Mouse (Mus musculus) small intestine, adult 2 months (tissue): ENCODE data around the gene Echdc1. TPM values are rescaled to one million over a fixed set of nuclear protein-coding genes. Genes with fewer than 3 reads are reported as not detected.
"Not testable (repeated sequence)": the region's sequence is repeated elsewhere in the genome, so short reads cannot be mapped to it uniquely, and the experiment has no call there.

Source experiments
- H3K27ac ChIP-seq: fragments of 200-500 bp; 2 replicates; pipeline ENCODE4 v1.5.1; 2012; ENCODE audit warnings: low read depth, low read length, control low read depth, inconsistent platforms; ENCODE audit not compliant: insufficient read depth
- H3K27me3 ChIP-seq: fragments of 200-500 bp; 2 replicates; pipeline ENCODE4 v1.6.1; 2012; ENCODE audit warnings: mild to moderate bottlenecking, moderate library complexity, low read length, inconsistent platforms; ENCODE audit not compliant: control insufficient read depth, insufficient read depth
- H3K36me3 ChIP-seq: fragments of 200-500 bp; 2 replicates; pipeline ENCODE4 v1.6.1; 2012; ENCODE audit warnings: mild to moderate bottlenecking, low read length, control low read depth, inconsistent platforms; ENCODE audit not compliant: control insufficient read depth, insufficient read depth
- H3K4me1 ChIP-seq: fragments of 200-500 bp; 2 replicates; pipeline ENCODE4 v1.6.1; 2012; ENCODE audit warnings: low read length, inconsistent platforms, mixed read lengths; ENCODE audit not compliant: control insufficient read depth, insufficient read depth, insufficient read length
- H3K4me3 ChIP-seq: fragments of 200-500 bp; 2 replicates; pipeline ENCODE4 v1.5.1; 2012; ENCODE audit warnings: low read depth, mild to moderate bottlenecking, control low read depth, inconsistent platforms, low read length, moderate library complexity
- CTCF ChIP-seq: fragments of 200-500 bp; IDR thresholded peaks from 2 replicates; pipeline ENCODE4 v1.5.1; 2012; ENCODE audit warnings: low read depth, mild to moderate bottlenecking, control low read depth, inconsistent platforms, low read length, moderate library complexity, mixed read lengths; ENCODE audit not compliant: insufficient replicate concordance, insufficient read length; ENCODE audit errors: extremely low read depth
- POLR2A ChIP-seq: fragments of 200-500 bp; IDR thresholded peaks from 2 replicates; pipeline ENCODE4 v1.6.1; 2012; ENCODE audit warnings: low read depth, mild to moderate bottlenecking, control low read depth, inconsistent platforms, low read length, moderate library complexity
- whole genome bisulfite sequencing: fragments of 180-500 bp; shearing (Covaris S2); methylation state at CpG from one replicate; pipeline ENCODE4 v1.1.7; 2018; 5-methylcytosine and 5-hydroxymethylcytosine counted together
- polyA plus RNA-seq: library from polyadenylated mRNA; depleted of rRNA; stranded (reverse); fragments of >200 nt; gene quantifications from 2 replicates; pipeline ENCODE4 v1.2.3, GENCODE M21; 2012; rRNA removed

Gene Echdc1
- polyA plus RNA-seq, 1 experiment, result 0.80 TPM

GRCm38 (mm10) chr10:29361464-29362196 lies 48.7 kb downstream of the Echdc1 start:
- Histone ChIP-seq H3K4me1 (peaks cover 4% of the 10 kb centered on the region; the same call in 1 of the 2 replicates), H3K4me3 (peak overlapping the region; percentile 93), H3K27me3 (no peaks in the 10 kb centered on the region), H3K36me3 (0 out of 2 replicates have a peak, but pooled peaks cover under 1% of the 10 kb centered on the region), H3K27ac (peak overlapping the region; percentile 93)
- TF ChIP-seq POLR2A (peak; percentile 88; the same call in 1 of the 2 replicates), CTCF (no peak)
- under 1% methylated on average over 95 of the region's 100 CpGs for WGBS

- H3K36me3 ChIP-seq, result no peaks in the 10 kb centered on the region
- H3K27ac ChIP-seq, result peak within 1 kb of the TSS; percentile 93
- H3K27me3 ChIP-seq, result no peaks in the 10 kb centered on the region
- 2% methylated on average over 15 of the region's 15 CpGs for WGBS
- H3K4me3 ChIP-seq, result peak within 1 kb of the TSS; percentile 93
- peaks cover 2% of the 10 kb centered on the region; the same call in 1 of the 2 replicates for H3K4me1 ChIP-seq
- no peak for TF ChIP-seq POLR2A
- TF ChIP-seq CTCF, result no peak
Measured at GRCm38 (mm10) chr10:29362197-29362900, 49.4 kb downstream of the Echdc1 start, which contains the start of gene Rnf146. Gene Rnf146, minus strand, starts transcription at chr10:29362442.

GRCm38 (mm10) chr10:29374065-29374464 lies 61.1 kb downstream of the Echdc1 start:
- WGBS, result 84% methylated on average over 5 of the region's 5 CpGs
- no peak for TF ChIP-seq POLR2A
- no peak for TF ChIP-seq CTCF
- no peaks in the 10 kb centered on the region for H3K4me1 ChIP-seq
- H3K27me3 ChIP-seq, result no peaks in the 10 kb centered on the region
- H3K36me3 ChIP-seq, result no peaks in the 10 kb centered on the region
- no peak overlapping the region for H3K27ac ChIP-seq
- H3K4me3 ChIP-seq, result no peak overlapping the region

- Histone ChIP-seq H3K4me1 (no peaks in the 10 kb centered on the region), H3K27ac (no peak overlapping the region), H3K27me3 (no peaks in the 10 kb centered on the region; the same call in 1 of the 2 replicates), H3K4me3 (no peak overlapping the region), H3K36me3 (no peaks in the 10 kb centered on the region)
- 58% methylated on average over 2 of the region's 2 CpGs for WGBS
- TF ChIP-seq CTCF (no peak), POLR2A (no peak)
Measured at GRCm38 (mm10) chr10:29381558-29381957, 68.6 kb downstream of the Echdc1 start.

- 68% methylated on average over 2 of the region's 2 CpGs for WGBS
- H3K36me3 ChIP-seq, H3K27ac ChIP-seq, H3K4me3 ChIP-seq, H3K27me3 ChIP-seq, H3K4me1 ChIP-seq: not testable (repeated sequence)
Measured at GRCm38 (mm10) chr10:29394890-29395289, 81.9 kb downstream of the Echdc1 start.

Other genes with a start within 250 kb of the Echdc1 start
- 0.13 and 0.37 TPM in 2 replicates for gene Soga3, start 169.3 kb upstream of the Echdc1 start, polyA plus RNA-seq
- gene Gm49353, start 114.2 kb upstream of the Echdc1 start, polyA plus RNA-seq, result not detected in 2 replicates
- 0.01 TPM in 1 of 2 replicates, not detected in the other for gene 9330159F19Rik, start 101.6 kb upstream of the Echdc1 start, polyA plus RNA-seq
- gene Rnf146, start 49.3 kb downstream of the Echdc1 start, polyA plus RNA-seq, result 4.3 and 9.1 TPM in 2 replicates
- gene Rspo3, start 222.7 kb downstream of the Echdc1 start, polyA plus RNA-seq, result 1.4 and 1.5 TPM in 2 replicates